Mouse (Mus musculus) ES-E14 (cell line): ENCODE measurements around the gene Slc16a2.

Source experiments
- MAFK ChIP-seq: IDR thresholded peaks from 2 replicates; pipeline ENCODE4 v1.6.1; 2014; ENCODE audit warnings: mild to moderate bottlenecking, low read depth, low read length, inconsistent platforms; ENCODE audit not compliant: insufficient read depth
- ZC3H11A ChIP-seq: IDR thresholded peaks from 2 replicates; pipeline ENCODE4 v1.6.1; 2012; ENCODE audit warnings: low read depth, mild to moderate bottlenecking, inconsistent platforms, low read length, borderline replicate concordance
- ZNF384 ChIP-seq: IDR thresholded peaks from 2 replicates; pipeline ENCODE4 v1.6.1; 2012; ENCODE audit warnings: low read depth, low read length, inconsistent platforms

- TF ChIP-seq ZC3H11A (no peak), ZNF384 (no peak), MAFK (no peak)
Observed at GRCm38 (mm10) chrX:103734041-103734625, 87.7 kb downstream of the Slc16a2 start.
